Mouse (Mus musculus) MEL (cell line): Measurements from ENCODE around the gene Bad. TPM values are rescaled to one million over a fixed set of nuclear protein-coding genes. Genes with fewer than 3 reads are reported as not detected.

Experiments used
- DNase-seq: peaks from one replicate; pipeline ENCODE4 v3.0.0; 2011; ENCODE audit warnings: low read depth, low spot score
- H3K27ac ChIP-seq: 2 replicates; pipeline ENCODE4 v1.5.1; 2012; ENCODE audit warnings: low read depth, mild to moderate bottlenecking, control low read depth, low read length, moderate library complexity; ENCODE audit not compliant: control insufficient read depth
- H3K27me3 ChIP-seq, 2 experiments: fragments of 150-350 bp in 1 of 2; sonication (generic) in 1 of 2; 2 replicates each; pipeline ENCODE4 v1.6.1; 2012; ENCODE audit warnings: low read length in 2 of 2, mild to moderate bottlenecking in 2 of 2, improper control_type of control experiment in 1 of 2, moderate library complexity in 1 of 2; ENCODE audit not compliant: insufficient read depth in 2 of 2, control insufficient read depth in 1 of 2
- H3K36me3 ChIP-seq, 2 experiments: 2 replicates each; pipeline ENCODE4 v1.6.1; 2012 to 2014; ENCODE audit warnings: low read length in 2 of 2, improper control_type of control experiment in 1 of 2, inconsistent platforms in 1 of 2, mild to moderate bottlenecking in 1 of 2; ENCODE audit not compliant: insufficient read depth in 2 of 2, control insufficient read depth in 1 of 2
- H3K4me1 ChIP-seq, 2 experiments: fragments of 150-350 bp in 1 of 2; sonication (generic) in 1 of 2; 2 replicates each; pipeline ENCODE4 v1.6.1; 2012; ENCODE audit warnings: low read length in 2 of 2, improper control_type of control experiment in 1 of 2, mild to moderate bottlenecking in 1 of 2; ENCODE audit not compliant: insufficient read depth in 2 of 2, control insufficient read depth in 1 of 2
- H3K4me3 ChIP-seq, 2 experiments: fragments of 150-350 bp in 1 of 2; sonication (generic) in 1 of 2; 2 replicates each; pipeline ENCODE4 v1.5.1; 2012; ENCODE audit warnings: low read depth in 2 of 2, low read length in 2 of 2, mild to moderate bottlenecking in 2 of 2, moderate library complexity in 2 of 2, control low read depth in 1 of 2, improper control_type of control experiment in 1 of 2; ENCODE audit not compliant: control insufficient read depth in 1 of 2, insufficient read depth in 1 of 2
- H3K79me2 ChIP-seq: 2 replicates; pipeline ENCODE4 v1.6.1; 2012; ENCODE audit warnings: mild to moderate bottlenecking, low read length, moderate library complexity; ENCODE audit not compliant: control insufficient read depth, poor library complexity, insufficient read depth
- H3K9ac ChIP-seq: 2 replicates; pipeline ENCODE4 v1.6.1; 2012; ENCODE audit warnings: low read depth, mild to moderate bottlenecking, control low read depth, low read length, moderate library complexity; ENCODE audit not compliant: control insufficient read depth, poor library complexity, severe bottlenecking
- H3K9me3 ChIP-seq: fragments of 150-350 bp; sonication (generic); replicated peaks from 2 replicates; pipeline ENCODE4 v1.6.1; 2012; ENCODE audit warnings: mild to moderate bottlenecking, low read length, improper control_type of control experiment, moderate library complexity; ENCODE audit not compliant: insufficient read depth
- BHLHE40 ChIP-seq: IDR thresholded peaks from 2 replicates; pipeline ENCODE4 v1.6.1; 2012; ENCODE audit warnings: low read depth, mild to moderate bottlenecking, inconsistent platforms, low read length, improper control_type of control experiment, borderline replicate concordance
- CTCF ChIP-seq, 3 experiments: IDR thresholded peaks in 2 of 3; conservative IDR thresholded peaks in 1 of 3; 2 replicates each; pipeline ENCODE4 v1.5.1; 2011 to 2012; ENCODE audit warnings: low read length in 3 of 3, low read depth in 2 of 3, mild to moderate bottlenecking in 2 of 3, improper control_type of control experiment in 1 of 3, inconsistent platforms in 1 of 3, mixed read lengths in 1 of 3, moderate library complexity in 1 of 3; ENCODE audit not compliant: control insufficient read depth in 1 of 3, insufficient read depth in 1 of 3, poor library complexity in 1 of 3, severe bottlenecking in 1 of 3
- E2F4 ChIP-seq: IDR thresholded peaks from 2 replicates; pipeline ENCODE4 v1.6.1; 2011; ENCODE audit warnings: low read depth, low read length, improper control_type of control experiment, borderline replicate concordance
- EP300 ChIP-seq, 2 experiments: IDR thresholded peaks; 2 replicates each; pipeline ENCODE4 v1.6.1; 2011; ENCODE audit warnings: improper control_type of control experiment in 2 of 2, low read length in 2 of 2, low read depth in 1 of 2, mild to moderate bottlenecking in 1 of 2
- ETS1 ChIP-seq: IDR thresholded peaks from 2 replicates; pipeline ENCODE4 v1.6.1; 2012; ENCODE audit warnings: low read depth, mild to moderate bottlenecking, inconsistent platforms, low read length, improper control_type of control experiment, moderate library complexity
- GATA1 ChIP-seq: IDR thresholded peaks from 2 replicates; pipeline ENCODE4 v1.6.1; 2011; ENCODE audit warnings: low read depth, low read length, improper control_type of control experiment
- HCFC1 ChIP-seq: IDR thresholded peaks from 2 replicates; pipeline ENCODE4 v1.6.1; 2012; ENCODE audit warnings: low read depth, mild to moderate bottlenecking, inconsistent platforms, low read length, improper control_type of control experiment, moderate library complexity
- MAFK ChIP-seq: IDR thresholded peaks from 2 replicates; pipeline ENCODE4 v1.6.1; 2011; ENCODE audit warnings: low read depth, mild to moderate bottlenecking, low read length, improper control_type of control experiment, borderline replicate concordance
- MXI1 ChIP-seq: IDR thresholded peaks from 2 replicates; pipeline ENCODE4 v1.6.1; 2011; ENCODE audit warnings: mild to moderate bottlenecking, low read depth, low read length, improper control_type of control experiment
- POLR2A ChIP-seq, 2 experiments: IDR thresholded peaks; 2 replicates each; pipeline ENCODE4 v1.6.1; 2011 to 2012; ENCODE audit warnings: low read length in 2 of 2, mild to moderate bottlenecking in 2 of 2, control low read depth in 1 of 2, improper control_type of control experiment in 1 of 2, low read depth in 1 of 2, moderate library complexity in 1 of 2; ENCODE audit not compliant: control insufficient read depth in 1 of 2, insufficient read depth in 1 of 2, poor library complexity in 1 of 2
- POLR2AphosphoS5 ChIP-seq: IDR thresholded peaks from 2 replicates; pipeline ENCODE4 v1.6.1; 2012; ENCODE audit warnings: low read depth, borderline replicate concordance, mild to moderate bottlenecking, inconsistent platforms, low read length, moderate library complexity, mixed read lengths
- RCOR1 ChIP-seq: IDR thresholded peaks from 2 replicates; pipeline ENCODE4 v1.6.1; 2012; ENCODE audit warnings: low read depth, mild to moderate bottlenecking, inconsistent platforms, low read length, improper control_type of control experiment
- SIN3A ChIP-seq: IDR thresholded peaks from 2 replicates; pipeline ENCODE4 v1.6.1; 2012; ENCODE audit warnings: low read length, improper control_type of control experiment, inconsistent platforms
- SMC3 ChIP-seq: IDR thresholded peaks from 2 replicates; pipeline ENCODE4 v1.6.1; 2011; ENCODE audit warnings: low read depth, low read length, improper control_type of control experiment
- TBP ChIP-seq: IDR thresholded peaks from 2 replicates; pipeline ENCODE4 v1.8.0; 2011; ENCODE audit warnings: low read depth, low read length, improper control_type of control experiment
- USF1 ChIP-seq: IDR thresholded peaks from 2 replicates; pipeline ENCODE4 v1.6.1; 2014; ENCODE audit warnings: low read depth, mild to moderate bottlenecking, inconsistent platforms, low read length, improper control_type of control experiment, moderate library complexity
- USF2 ChIP-seq, 2 experiments: IDR thresholded peaks; 2 replicates each; pipeline ENCODE4 v1.6.1; 2011 to 2012; ENCODE audit warnings: improper control_type of control experiment in 2 of 2, low read length in 2 of 2, borderline replicate concordance in 1 of 2, inconsistent platforms in 1 of 2, low read depth in 1 of 2, mild to moderate bottlenecking in 1 of 2; ENCODE audit not compliant: insufficient read depth in 1 of 2
- ZC3H11A ChIP-seq: IDR thresholded peaks from 2 replicates; pipeline ENCODE4 v1.6.1; 2012; ENCODE audit warnings: low read depth, mild to moderate bottlenecking, inconsistent platforms, low read length, improper control_type of control experiment
- ZMIZ1 ChIP-seq: IDR thresholded peaks from 2 replicates; pipeline ENCODE4 v1.6.1; 2012; ENCODE audit warnings: low read depth, mild to moderate bottlenecking, inconsistent platforms, low read length, improper control_type of control experiment, moderate library complexity
- ZNF384 ChIP-seq: IDR thresholded peaks from 2 replicates; pipeline ENCODE4 v1.6.1; 2012; ENCODE audit warnings: low read depth, mild to moderate bottlenecking, inconsistent platforms, low read length, improper control_type of control experiment
- polyA plus RNA-seq, 2 experiments: library from polyadenylated mRNA; stranded (reverse) in 1 of 2; unstranded in 1 of 2; fragments of >175 nt in 1 of 2; fragments of >200 nt in 1 of 2; gene quantifications; 2 replicates each; pipeline versions ENCODE4 v1.2.1 to v1.2.4; 2012; ENCODE audit warnings: low replicate concordance in 2 of 2, low read depth in 1 of 2; ENCODE audit not compliant: insufficient read length in 2 of 2, insufficient read depth in 1 of 2, missing spikeins in 1 of 2
- total RNA-seq: library from RNA; depleted of rRNA; stranded (reverse); fragments of 300-350 nt; gene quantifications from 2 replicates; pipeline ENCODE4 v1.2.3, GENCODE M21; 2012

Gene Bad
- total and polyA plus RNA-seq, 3 experiments: 51.7 to 69.7 TPM; not detected in 1

DNA sequence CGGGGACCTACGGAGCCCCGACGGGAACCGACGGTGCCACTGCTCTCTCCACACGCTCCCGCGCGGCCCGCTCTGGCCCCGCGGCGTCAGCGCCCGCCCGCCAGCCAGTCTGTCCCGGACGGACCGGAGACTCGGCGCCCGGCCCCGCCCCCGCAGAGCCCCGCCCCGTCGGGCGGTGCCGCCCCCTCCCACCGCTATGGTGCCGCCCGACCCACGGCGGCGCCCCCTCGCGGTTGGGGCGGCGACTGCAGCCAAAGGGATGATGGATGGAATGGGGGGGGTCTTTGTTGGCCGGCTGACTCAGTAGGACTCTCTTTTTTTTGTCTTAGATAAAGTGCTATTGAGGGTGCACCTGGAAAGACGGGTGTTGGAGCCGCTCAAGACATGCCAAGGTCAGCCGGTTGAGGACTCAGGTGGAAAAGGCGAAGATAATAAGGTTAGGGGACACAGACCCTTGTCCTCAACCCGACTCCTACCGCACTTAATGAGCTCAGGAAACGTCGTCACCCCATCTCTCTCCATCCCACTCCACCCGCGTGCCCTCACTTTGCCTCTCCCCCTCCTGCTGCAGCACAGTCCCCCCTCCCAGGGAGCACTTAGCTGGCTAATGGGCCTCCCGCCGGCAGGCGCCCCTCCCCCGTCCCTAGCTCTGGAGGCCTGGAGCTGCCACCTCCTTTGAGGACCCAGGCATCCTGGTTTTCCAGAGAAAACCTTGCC is 28.2 kb downstream of the Bad start:
- H3K27me3 ChIP-seq: no peaks in the 10 kb centered on the region
- no peaks in the 10 kb centered on the region for H3K9me3 ChIP-seq
- H3K36me3 ChIP-seq: peaks cover 0 to 18% of the 10 kb centered on the region in 2 experiments; a peak in 2 of 4 replicates
- no peaks in the 10 kb centered on the region; the same call in 1 of the 2 replicates for H3K79me2 ChIP-seq
- H3K9ac ChIP-seq: peak overlapping the region; percentile 59
- TF ChIP-seq CTCF (IDR thresholded peaks at IDR 0.05 in 2 of 3, conservative IDR thresholded peaks at IDR 0.05 in 1 of 3; ENCODE audit: control insufficient read depth in 1 of 3, insufficient read depth in 1 of 3, low read depth in 2 of 3, low read length in 3 of 3, poor library complexity in 1 of 3, severe bottlenecking in 1 of 3) (peak; percentile 52 to 89 (median 60)), POLR2A (IDR thresholded peaks at IDR 0.05; ENCODE audit: control insufficient read depth in 1 of 2, insufficient read depth in 1 of 2, low read depth in 1 of 2, low read length in 2 of 2, poor library complexity in 1 of 2) (peak; percentile 68 to 71; a peak in 3 of 4 replicates), USF2 (IDR thresholded peaks at IDR 0.05; ENCODE audit: borderline replicate concordance in 1 of 2, insufficient read depth in 1 of 2, low read depth in 1 of 2, low read length in 2 of 2) (no peak)
- TF ChIP-seq, all 39 proteins: peak for 2
- peak; percentile 74 for DNase-seq
- H3K4me3 ChIP-seq: peak overlapping the region; percentile 49 to 75
- H3K4me1 ChIP-seq: peaks cover 4 to 40% of the 10 kb centered on the region in 2 experiments
- H3K27ac ChIP-seq: no peak overlapping the region

DNA sequence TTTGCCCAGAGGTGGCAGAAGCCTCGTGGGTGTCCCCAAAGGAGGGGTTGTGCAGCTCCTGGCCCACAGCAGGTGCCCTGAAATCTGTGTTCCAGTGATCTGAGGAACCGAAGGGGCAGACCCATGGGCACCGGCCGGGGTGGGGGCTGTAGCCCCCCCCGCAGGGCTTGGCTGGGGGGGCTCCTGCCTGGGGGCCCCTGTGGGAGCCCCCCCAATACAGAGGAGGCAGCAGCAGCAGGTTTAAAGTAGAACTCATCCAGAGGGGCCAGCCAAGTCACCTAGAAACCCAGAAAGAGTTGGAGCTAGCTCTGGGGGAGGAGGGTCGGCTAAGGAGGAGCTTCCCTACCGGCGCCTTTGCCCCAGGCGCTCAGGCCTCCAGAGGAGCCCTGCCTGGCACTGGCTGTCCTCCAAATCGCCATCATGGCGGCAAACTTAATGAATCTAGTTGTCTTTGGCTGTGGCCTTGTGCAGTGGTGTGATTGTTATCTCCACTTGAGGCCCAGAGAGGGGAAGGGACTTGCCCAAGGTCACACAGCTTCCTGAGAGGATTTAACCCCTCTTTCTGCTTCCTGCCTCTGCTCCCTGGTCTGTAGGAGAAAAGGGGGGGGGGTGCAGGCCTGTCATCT is 28.9 kb downstream of the Bad start:
- no peak overlapping the region for H3K27ac ChIP-seq
- H3K27me3 ChIP-seq: no peaks in the 10 kb centered on the region
- peaks cover 5% of the 10 kb centered on the region for H3K79me2 ChIP-seq
- no peak overlapping the region for H3K4me3 ChIP-seq
- DNase-seq: peak; percentile 53
- peak overlapping the region; percentile 25 for H3K9ac ChIP-seq
- H3K36me3 ChIP-seq: peaks cover 0 to 18% of the 10 kb centered on the region in 2 experiments; a peak in 2 of 4 replicates
- TF ChIP-seq SIN3A (0 out of 2 replicates have a peak, but pooled peaks have one; percentile 15), GATA1 (peak; percentile 36; the same call in 1 of the 2 replicates), HCFC1 (0 out of 2 replicates have a peak, but pooled peaks have one; percentile 21), POLR2AphosphoS5 (no peak)
- H3K9me3 ChIP-seq: no peaks in the 10 kb centered on the region
- peaks cover 4 to 40% of the 10 kb centered on the region in 2 experiments for H3K4me1 ChIP-seq

DNA sequence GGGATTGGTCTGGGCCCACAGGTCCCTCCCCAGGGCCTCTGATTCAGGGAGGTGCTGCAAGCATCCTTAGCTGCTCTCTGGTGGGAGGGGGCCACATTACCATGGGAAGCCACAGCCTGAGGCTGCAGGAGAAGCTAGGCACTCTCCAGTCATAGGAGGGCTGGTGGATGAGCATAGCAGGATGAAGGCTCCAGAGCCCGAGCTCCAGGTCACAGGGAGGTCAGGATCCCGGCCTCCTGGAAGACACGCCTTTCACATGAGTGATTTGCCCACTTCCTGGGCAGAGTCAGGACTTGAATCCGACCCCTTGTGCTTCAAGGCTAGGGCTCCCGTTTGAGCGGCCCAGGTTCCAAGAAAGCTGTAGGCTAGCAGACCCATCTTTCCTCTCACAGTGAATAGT is 30.0 kb downstream of the Bad start:
- Histone ChIP-seq H3K27me3 (no peaks in the 10 kb centered on the region), H3K79me2 (peaks cover 15% of the 10 kb centered on the region), H3K9me3 (no peaks in the 10 kb centered on the region), H3K4me3 (no peak overlapping the region), H3K9ac (no peak overlapping the region), H3K27ac (no peak overlapping the region), H3K4me1 (peaks cover 4 to 43% of the 10 kb centered on the region in 2 experiments), H3K36me3 (peaks cover 0 to 20% of the 10 kb centered on the region in 2 experiments; a peak in 2 of 4 replicates)
- TF ChIP-seq ZMIZ1 (no peak), E2F4 (no peak), USF1 (no peak), SMC3 (no peak), EP300 (IDR thresholded peaks at IDR 0.05; ENCODE audit: low read depth in 1 of 2, low read length in 2 of 2) (no peak), TBP (no peak), POLR2A (IDR thresholded peaks at IDR 0.05; ENCODE audit: control insufficient read depth in 1 of 2, insufficient read depth in 1 of 2, low read depth in 1 of 2, low read length in 2 of 2, poor library complexity in 1 of 2) (no peak), MAFK (no peak), ZC3H11A (no peak), BHLHE40 (no peak), MXI1 (no peak), ZNF384 (no peak), ETS1 (no peak), SIN3A (no peak), RCOR1 (no peak)
- no peak for DNase-seq
